Mouse (Mus musculus) forebrain, embryonic 16.5 days (tissue): ENCODE data around the gene Rin1. TPM values are rescaled to one million over a fixed set of nuclear protein-coding genes. Genes with fewer than 3 reads are reported as not detected.

Source experiments
- ATAC-seq: fragments of 200-750 bp; cut with Nextera tagmentation; 2 replicates; pipeline ENCODE4 v1.8.0; 2017; ENCODE audit warnings: mild to moderate bottlenecking, moderate library complexity
- H3K27ac ChIP-seq: fragments of 300-500 bp; sonication (generic); 2 replicates; pipeline ENCODE4 v1.5.1; 2014; ENCODE audit warnings: low read length, control low read depth
- H3K27me3 ChIP-seq: fragments of 300-500 bp; sonication (generic); replicated peaks from 2 replicates; pipeline ENCODE4 v1.6.1; 2014; ENCODE audit warnings: low read length; ENCODE audit not compliant: control insufficient read depth, insufficient read depth
- H3K36me3 ChIP-seq: fragments of 300-500 bp; sonication (generic); 2 replicates; pipeline ENCODE4 v1.6.1; 2014; ENCODE audit not compliant: control insufficient read depth, insufficient read depth
- H3K4me1 ChIP-seq: fragments of 300-500 bp; sonication (generic); replicated peaks from 2 replicates; pipeline ENCODE4 v1.6.1; 2014; ENCODE audit warnings: low read length; ENCODE audit not compliant: control insufficient read depth, insufficient read depth
- H3K4me2 ChIP-seq: fragments of 300-500 bp; sonication (generic); 2 replicates; pipeline ENCODE4 v1.6.1; 2014; ENCODE audit warnings: mild to moderate bottlenecking, low read length, control low read depth
- H3K4me3 ChIP-seq: fragments of 300-500 bp; sonication (generic); replicated peaks from 2 replicates; pipeline ENCODE4 v1.5.1; 2014; ENCODE audit warnings: mild to moderate bottlenecking, low read length, control low read depth
- H3K9ac ChIP-seq: fragments of 300-500 bp; sonication (generic); replicated peaks from 2 replicates; pipeline ENCODE4 v1.6.1; 2014; ENCODE audit warnings: low read depth, low read length, control low read depth
- H3K9me3 ChIP-seq: fragments of 300-500 bp; sonication (generic); 2 replicates; pipeline ENCODE4 v1.6.1; 2016; ENCODE audit warnings: low read length; ENCODE audit not compliant: control insufficient read depth
- WGBS: fragments of 180-500 bp; shearing (Covaris S2); extraction: QIAGEN DNeasy Blood & Tissue Kit; methylation state at CpG from one replicate; pipeline ENCODE4 v1.1.7; 2014; 5-methylcytosine and 5-hydroxymethylcytosine counted together
- polyA plus RNA-seq: library from polyadenylated mRNA; unstranded; fragments of >200 nt; fragmentation: Nextera tagmentation; extraction: Ambion mirVana; gene quantifications from 2 replicates; pipeline ENCODE4 v1.2.1, GENCODE M21; 2015

Rin1 gene
- polyA plus RNA-seq, 1 experiment from 2014 or later, result 1.9 TPM

GRCm38 (mm10) chr19:5062446-5062845 lies 12.2 kb downstream of the Rin1 start:
- H3K4me1 ChIP-seq, result peaks cover 12% of the 10 kb centered on the region
- no peak overlapping the region for H3K4me3 ChIP-seq
- no peak for ATAC-seq
- H3K27ac ChIP-seq, result no peak overlapping the region
- H3K36me3 ChIP-seq, result no peaks in the 10 kb centered on the region
- no peaks in the 10 kb centered on the region for H3K9me3 ChIP-seq
- H3K4me2 ChIP-seq, result no peak overlapping the region
- 88% methylated on average over 6 of the region's 6 CpGs for WGBS
- no peaks in the 10 kb centered on the region for H3K27me3 ChIP-seq
- no peak overlapping the region for H3K9ac ChIP-seq

DNA sequence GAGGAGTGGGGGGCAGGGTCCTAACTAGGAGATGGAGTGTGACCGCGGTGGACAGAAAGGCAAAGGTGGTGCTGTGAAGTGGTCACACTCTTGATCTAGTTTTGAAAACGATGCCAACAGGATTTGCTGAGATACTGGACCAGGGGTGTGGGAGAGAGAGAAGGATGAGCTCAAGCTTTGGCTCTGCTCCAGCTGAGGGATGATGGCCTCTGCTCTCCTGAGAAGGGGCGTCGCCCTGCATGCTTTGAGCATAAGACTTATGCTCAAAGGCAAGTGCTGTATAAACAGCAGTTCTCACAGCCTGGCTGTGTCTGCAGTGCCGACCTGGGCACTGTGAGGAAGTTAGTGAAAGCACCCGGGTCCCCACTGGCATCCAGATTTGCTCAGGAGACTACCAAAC lies 14.8 kb downstream of the Rin1 start:
- Histone ChIP-seq H3K27ac (no peak overlapping the region), H3K36me3 (no peaks in the 10 kb centered on the region), H3K9me3 (no peaks in the 10 kb centered on the region), H3K9ac (no peak overlapping the region), H3K4me2 (no peak overlapping the region), H3K4me1 (peaks cover 24% of the 10 kb centered on the region), H3K4me3 (no peak overlapping the region), H3K27me3 (peaks cover 6% of the 10 kb centered on the region; the same call in 1 of the 2 replicates)
- no peak for ATAC-seq
- WGBS, result 66% methylated on average over 7 of the region's 7 CpGs

- Histone ChIP-seq H3K27me3 (peaks cover 6% of the 10 kb centered on the region; the same call in 1 of the 2 replicates), H3K4me1 (peaks cover 29% of the 10 kb centered on the region), H3K9me3 (no peaks in the 10 kb centered on the region), H3K4me2 (peak overlapping the region; percentile 84), H3K4me3 (peak overlapping the region; percentile 45), H3K36me3 (no peaks in the 10 kb centered on the region), H3K9ac (peak overlapping the region; percentile 52), H3K27ac (0 out of 2 replicates have a peak overlapping the region, but pooled peaks have one; percentile 8)
- 10% methylated on average over 15 of the region's 15 CpGs for WGBS
- ATAC-seq, result no peak
Measured at GRCm38 (mm10) chr19:5067040-5067799, 16.9 kb downstream of the Rin1 start.

DNA sequence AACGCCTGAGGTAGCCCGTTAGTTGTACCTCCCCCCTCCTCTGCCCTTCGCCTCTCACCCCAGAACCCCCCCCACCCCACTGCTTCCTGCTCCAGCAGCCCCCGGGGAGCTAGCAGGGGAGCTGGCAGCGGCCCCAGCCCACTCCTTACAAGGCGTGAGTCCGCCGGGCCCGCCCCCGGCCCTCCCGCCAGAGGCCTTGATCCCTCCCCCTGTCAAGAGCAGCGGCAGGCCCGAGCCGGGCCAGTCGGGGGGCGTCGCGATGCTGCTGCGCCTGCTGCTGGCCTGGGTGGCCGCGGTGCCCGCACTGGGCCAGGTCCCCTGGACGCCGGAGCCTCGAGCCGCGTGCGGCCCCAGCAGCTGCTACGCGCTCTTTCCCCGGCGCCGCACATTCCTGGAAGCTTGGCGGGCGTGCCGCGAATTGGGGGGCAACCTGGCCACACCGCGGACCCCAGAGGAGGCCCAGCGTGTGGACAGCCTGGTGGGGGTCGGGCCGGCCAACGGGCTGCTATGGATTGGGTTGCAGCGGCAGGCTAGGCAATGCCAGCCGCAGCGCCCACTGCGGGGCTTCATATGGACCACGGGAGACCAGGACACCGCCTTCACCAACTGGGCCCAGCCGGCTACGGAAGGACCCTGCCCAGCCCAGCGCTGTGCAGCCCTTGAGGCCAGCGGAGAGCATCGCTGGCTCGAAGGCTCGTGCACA lies 17.7 kb downstream of the Rin1 start, which contains the start of gene Cd248:
Gene Cd248 (plus strand): TSS at position 212 of the 703 bp plus-strand sequence.
- ATAC-seq, result peak; percentile 32; the same call in 1 of the 2 replicates
- 2% methylated on average over 41 of the region's 56 CpGs for WGBS
- Histone ChIP-seq H3K9me3 (no peaks in the 10 kb centered on the region), H3K9ac (peak within 1 kb of the TSS; percentile 52), H3K27me3 (peaks cover 6% of the 10 kb centered on the region; the same call in 1 of the 2 replicates), H3K4me2 (peak within 1 kb of the TSS; percentile 84), H3K27ac (0 out of 2 replicates have a peak within 1 kb of the TSS, but pooled peaks have one; percentile 8), H3K36me3 (no peaks in the 10 kb centered on the region), H3K4me1 (peaks cover 35% of the 10 kb centered on the region), H3K4me3 (peak within 1 kb of the TSS; percentile 45)

- H3K27ac ChIP-seq, result no peak overlapping the region
- H3K9ac ChIP-seq, result peak overlapping the region; percentile 52
- peak overlapping the region; percentile 45 for H3K4me3 ChIP-seq
- WGBS, result 36% methylated on average over 21 of the region's 21 CpGs
- peak overlapping the region; percentile 84 for H3K4me2 ChIP-seq
- H3K4me1 ChIP-seq, result peaks cover 35% of the 10 kb centered on the region
- peaks cover 6% of the 10 kb centered on the region; the same call in 1 of the 2 replicates for H3K27me3 ChIP-seq
- 0 out of 2 replicates have a peak, but pooled peaks have one; percentile 1 for ATAC-seq
- H3K36me3 ChIP-seq, result no peaks in the 10 kb centered on the region
- no peaks in the 10 kb centered on the region for H3K9me3 ChIP-seq
Measured at GRCm38 (mm10) chr19:5068570-5069234, 18.4 kb downstream of the Rin1 start.

DNA sequence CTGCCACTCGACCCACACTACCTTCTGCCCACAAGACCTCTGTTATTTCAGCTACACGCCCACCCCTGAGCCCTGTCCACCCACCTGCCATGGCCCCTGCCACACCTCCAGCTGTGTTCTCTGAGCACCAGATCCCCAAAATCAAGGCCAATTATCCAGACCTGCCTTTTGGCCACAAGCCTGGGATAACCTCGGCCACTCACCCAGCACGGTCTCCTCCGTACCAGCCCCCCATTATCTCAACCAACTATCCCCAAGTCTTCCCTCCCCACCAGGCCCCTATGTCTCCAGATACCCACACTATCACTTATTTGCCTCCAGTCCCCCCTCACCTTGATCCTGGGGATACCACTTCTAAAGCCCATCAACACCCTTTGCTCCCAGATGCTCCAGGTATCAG lies 19.2 kb downstream of the Rin1 start:
- no peak overlapping the region for H3K9ac ChIP-seq
- no peaks in the 10 kb centered on the region for H3K36me3 ChIP-seq
- no peak overlapping the region for H3K4me3 ChIP-seq
- H3K27ac ChIP-seq, result no peak overlapping the region
- H3K9me3 ChIP-seq, result no peaks in the 10 kb centered on the region
- WGBS, result 93% methylated on average over 5 of the region's 5 CpGs
- peaks cover 35% of the 10 kb centered on the region for H3K4me1 ChIP-seq
- H3K27me3 ChIP-seq, result peaks cover 6% of the 10 kb centered on the region; the same call in 1 of the 2 replicates
- no peak for ATAC-seq
- no peak overlapping the region for H3K4me2 ChIP-seq

DNA sequence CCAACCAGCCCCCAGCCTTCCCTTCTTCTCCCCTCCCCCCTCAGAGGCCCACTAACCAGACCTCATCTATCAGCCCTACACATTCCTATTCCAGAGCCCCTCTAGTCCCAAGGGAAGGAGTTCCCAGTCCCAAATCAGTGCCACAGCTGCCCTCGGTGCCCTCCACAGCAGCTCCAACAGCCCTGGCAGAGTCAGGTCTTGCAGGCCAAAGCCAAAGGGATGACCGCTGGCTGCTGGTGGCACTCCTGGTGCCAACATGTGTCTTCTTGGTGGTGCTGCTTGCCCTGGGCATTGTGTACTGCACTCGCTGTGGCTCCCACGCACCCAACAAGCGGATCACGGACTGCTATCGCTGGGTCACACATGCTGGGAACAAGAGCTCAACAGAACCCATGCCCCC lies 19.7 kb downstream of the Rin1 start:
- Histone ChIP-seq H3K4me1 (peaks cover 35% of the 10 kb centered on the region), H3K36me3 (no peaks in the 10 kb centered on the region), H3K4me2 (no peak overlapping the region), H3K27ac (no peak overlapping the region), H3K9me3 (no peaks in the 10 kb centered on the region), H3K4me3 (no peak overlapping the region), H3K9ac (no peak overlapping the region), H3K27me3 (peaks cover 6% of the 10 kb centered on the region; the same call in 1 of the 2 replicates)
- no peak for ATAC-seq
- 84% methylated on average over 7 of the region's 7 CpGs for WGBS

- H3K4me1 ChIP-seq, result peaks cover 35% of the 10 kb centered on the region
- no peak for ATAC-seq
- 5% methylated on average over 11 of the region's 11 CpGs for WGBS
- H3K27ac ChIP-seq, result peak overlapping the region; percentile 60
- peak overlapping the region; percentile 71 for H3K4me2 ChIP-seq
- H3K9me3 ChIP-seq, result no peaks in the 10 kb centered on the region
- H3K36me3 ChIP-seq, result no peaks in the 10 kb centered on the region
- H3K9ac ChIP-seq, result peak overlapping the region; percentile 52
- H3K27me3 ChIP-seq, result peaks cover 6% of the 10 kb centered on the region; the same call in 1 of the 2 replicates
- H3K4me3 ChIP-seq, result peak overlapping the region; percentile 45
Measured at GRCm38 (mm10) chr19:5071077-5071476, 20.8 kb downstream of the Rin1 start.
